Comparison of ENCODE assay signal across 10 mouse cellular contexts in genomic region chr3:93114481-93114880, GRCm38 (mm10). TPM values are rescaled to one million over a fixed set of nuclear protein-coding genes. Genes with fewer than 3 reads are reported as not detected.
DNase-seq lines count a peak whose midpoint lies in the region; ATAC-seq lines count a peak whose summit lies in the region.
"Had no signal": no experiment of that assay in that cellular context is flagged by ENCODE, and none has a peak within 500 bp of the region (broad histone marks: within the 10 kb centered on the region; RNA-seq: fewer than 3 reads in every experiment).

No protein-coding gene starts in this region.

- H3K9ac ChIP-seq in hindbrain, embryonic 16.5 days (ENCODE audit: low read depth, low read length) = no peak overlapping the region

- no peaks in the 10 kb centered on the region for H3K4me1 ChIP-seq in hindbrain, embryonic 10.5 days (replicated peaks)
- H3K4me1 ChIP-seq in hindbrain, embryonic 16.5 days (ENCODE audit: control insufficient read depth, insufficient read depth, low read depth, low read length) = no peaks in the 10 kb centered on the region

- no peak overlapping the region for H3K27ac ChIP-seq in hindbrain, embryonic 10.5 days
- no peak overlapping the region for H3K27ac ChIP-seq in hindbrain, embryonic 16.5 days (ENCODE audit: low read depth, low read length)

- WGBS in hindbrain, embryonic 10.5 days = 6% methylated on average over 2 of the region's 2 CpGs
- WGBS in hindbrain, embryonic 16.5 days = 3% methylated on average over 2 of the region's 2 CpGs

- H3K9me3 ChIP-seq in hindbrain, embryonic 10.5 days = no peaks in the 10 kb centered on the region
- H3K9me3 ChIP-seq in hindbrain, embryonic 16.5 days (ENCODE audit: control insufficient read depth, low read length) = no peaks in the 10 kb centered on the region

- H3K27me3 ChIP-seq in hindbrain, embryonic 10.5 days (ENCODE audit: insufficient read depth, poor library complexity, severe bottlenecking) = no peaks in the 10 kb centered on the region
- H3K27me3 ChIP-seq in hindbrain, embryonic 16.5 days (replicated peaks; ENCODE audit: control insufficient read depth, insufficient read depth, low read length) = no peaks in the 10 kb centered on the region

- ATAC-seq in hindbrain, embryonic 16.5 days = no peak
- ATAC-seq in megakaryocyte-erythroid progenitor cell, adult 5-6 weeks (replicated peaks; ENCODE audit: low FRiP score, low TSS enrichment, poor library complexity, severe bottlenecking) = peak; percentile 67; the same call in 1 of the 2 replicates

- H3K4me3 ChIP-seq in hindbrain, embryonic 10.5 days = no peak overlapping the region
- H3K4me3 ChIP-seq in hindbrain, embryonic 16.5 days (ENCODE audit: low read length) = no peak overlapping the region

- no peaks in the 10 kb centered on the region for H3K36me3 ChIP-seq in hindbrain, embryonic 10.5 days
- H3K36me3 ChIP-seq in hindbrain, embryonic 16.5 days (ENCODE audit: control insufficient read depth, insufficient read depth, low read length) = no peaks in the 10 kb centered on the region

- peak; percentile 41 for DNase-seq in hindbrain, embryonic 10.5 days (ENCODE audit: low spot score)
- DNase-seq in 416B (ENCODE audit: low read depth) (peak; percentile 35), adipocyte (ENCODE audit: low spot score) (peak; percentile 22)
- DNase-seq in hindlimb bud, embryonic 11.5 days (ENCODE audit: extremely low spot score, low read depth, low spot score) = peak; percentile 33
- no peak for DNase-seq in gastrocnemius, postnatal 10 days
- DNase-seq in spleen, adult 12 weeks (ENCODE audit: low spot score) = no peak

- H3K4me2 ChIP-seq in hindbrain, embryonic 16.5 days (ENCODE audit: low read length) = no peak overlapping the region

RNA-seq across cellular contexts. Expression of gene Crnn, which starts 30.1 kb away (rescaled TPM):
- not detected in 2 replicates for polyA plus RNA-seq in hindbrain, embryonic 10.5 days (2016; fragmentation: Nextera tagmentation; extraction: Ambion mirVana)
- not detected in 2 replicates for polyA plus RNA-seq in hindbrain, embryonic 16.5 days (2015; fragmentation: Nextera tagmentation; extraction: Ambion mirVana)
- not detected in 2 replicates for total RNA-seq in megakaryocyte-erythroid progenitor cell, adult 5-6 weeks (2014; fragmentation: Nextera tagmentation)
- total RNA-seq in megakaryocyte-erythroid progenitor cell, adult 5-6 weeks (2017) = not detected in 2 replicates
- not detected for total RNA-seq in gastrocnemius, postnatal 10 days (2021)
- total RNA-seq: adrenal gland, postnatal 36 days had no signal
- polyA plus RNA-seq: heart, embryonic 14.5 days had no signal

RNA-seq across cellular contexts. Expression of gene Gm4858, which starts 45.9 kb away (rescaled TPM):
- not detected in 2 replicates for polyA plus RNA-seq in hindbrain, embryonic 10.5 days (2016; fragmentation: Nextera tagmentation; extraction: Ambion mirVana)
- polyA plus RNA-seq in hindbrain, embryonic 16.5 days (2015; fragmentation: Nextera tagmentation; extraction: Ambion mirVana) = not detected in 2 replicates
- total RNA-seq in megakaryocyte-erythroid progenitor cell, adult 5-6 weeks (2014; fragmentation: Nextera tagmentation) = not detected in 2 replicates
- total RNA-seq in megakaryocyte-erythroid progenitor cell, adult 5-6 weeks (2017) = not detected in 2 replicates
- not detected for total RNA-seq in gastrocnemius, postnatal 10 days (2021)
- total RNA-seq: adrenal gland, postnatal 36 days had no signal
- polyA plus RNA-seq: heart, embryonic 14.5 days had no signal

Comparison
In these comparisons a context has a peak if more than half of its experiments do, and no peak if none do; other contexts are left out.
1. DNase-seq: peak in hindbrain, embryonic 10.5 days (single experiment), 416B (single experiment), adipocyte (single experiment) and hindlimb bud, embryonic 11.5 days (single experiment); none in gastrocnemius, postnatal 10 days (single experiment) and spleen, adult 12 weeks (single experiment).